Mouse (Mus musculus): ENCODE data around the gene Lmbr1l. TPM values are rescaled to one million over a fixed set of nuclear protein-coding genes. Genes with fewer than 3 reads are reported as not detected.

The Lmbr1l gene
- total and polyA plus RNA-seq, 3 experiments = 7.0 to 17.3 TPM; not detected in 1

- H3K36me3 ChIP-seq (ENCODE audit: control insufficient read depth in 1 of 2, insufficient read depth in 2 of 2, low read length in 2 of 2) = peaks cover 0 to 2% of the 10 kb centered on the region in 2 experiments; a peak in 2 of 4 replicates
- peaks cover under 1 to 8% of the 10 kb centered on the region in 2 experiments; a peak in 3 of 4 replicates for H3K4me1 ChIP-seq (ENCODE audit: control insufficient read depth in 1 of 2, insufficient read depth in 2 of 2, low read length in 2 of 2)
- H3K27ac ChIP-seq (ENCODE audit: control insufficient read depth, low read depth, low read length) = no peak overlapping the region
- no peak overlapping the region for H3K9ac ChIP-seq (ENCODE audit: control insufficient read depth, low read depth, low read length, poor library complexity, severe bottlenecking)
- H3K9me3 ChIP-seq (replicated peaks; ENCODE audit: insufficient read depth, low read length) = no peaks in the 10 kb centered on the region
- no peak overlapping the region for H3K4me3 ChIP-seq (ENCODE audit: control insufficient read depth in 1 of 2, insufficient read depth in 1 of 2, low read depth in 2 of 2, low read length in 2 of 2)
- TF ChIP-seq SMC3 (IDR thresholded peaks at IDR 0.05; ENCODE audit: low read depth, low read length) (no peak), ZC3H11A (IDR thresholded peaks at IDR 0.05; ENCODE audit: low read depth, low read length) (no peak), CTCF (IDR thresholded peaks at IDR 0.05 in 2 of 3, conservative IDR thresholded peaks at IDR 0.05 in 1 of 3; ENCODE audit: control insufficient read depth in 1 of 3, insufficient read depth in 1 of 3, low read depth in 2 of 3, low read length in 3 of 3, poor library complexity in 1 of 3, severe bottlenecking in 1 of 3) (no peak), NELFE (IDR thresholded peaks at IDR 0.05; ENCODE audit: low read depth, low read length) (no peak), MXI1 (IDR thresholded peaks at IDR 0.05; ENCODE audit: low read depth, low read length) (no peak), MEF2A (IDR thresholded peaks at IDR 0.05; ENCODE audit: extremely low read depth, insufficient replicate concordance, low read depth, low read length, poor library complexity, severe bottlenecking) (no peak), UBTF (IDR thresholded peaks at IDR 0.05; ENCODE audit: borderline replicate concordance, insufficient read depth, low read depth, low read length) (no peak), GATA1 (IDR thresholded peaks at IDR 0.05; ENCODE audit: low read depth, low read length) (no peak), ZKSCAN1 (IDR thresholded peaks at IDR 0.05; ENCODE audit: low read depth, low read length) (no peak), NRF1 (IDR thresholded peaks at IDR 0.05; ENCODE audit: insufficient read depth, low read depth, low read length, poor library complexity, severe bottlenecking) (no peak), USF1 (IDR thresholded peaks at IDR 0.05; ENCODE audit: low read depth, low read length) (no peak), MAZ (IDR thresholded peaks at IDR 0.05; ENCODE audit: low read depth, low read length) (no peak), POLR2AphosphoS2 (IDR thresholded peaks at IDR 0.05; ENCODE audit: low read length) (no peak)
- DNase-seq (ENCODE audit: low read depth, low spot score) = no peak
- no peaks in the 10 kb centered on the region; the same call in 1 of the 2 replicates for H3K79me2 ChIP-seq (ENCODE audit: control insufficient read depth, insufficient read depth, low read length, poor library complexity)
- peaks cover 3 to 4% of the 10 kb centered on the region in 2 experiments; a peak in 3 of 4 replicates for H3K27me3 ChIP-seq (ENCODE audit: control insufficient read depth in 1 of 2, insufficient read depth in 2 of 2, low read length in 2 of 2)
These were observed 39.4 kb upstream of the Lmbr1l start for GRCm38 (mm10) chr15:98957475-98957874.

GRCm38 (mm10) chr15:98956000-98956399 is 38.0 kb upstream of the Lmbr1l start:
- H3K79me2 ChIP-seq (ENCODE audit: control insufficient read depth, insufficient read depth, low read length, poor library complexity) = no peaks in the 10 kb centered on the region; the same call in 1 of the 2 replicates
- H3K27me3 ChIP-seq (ENCODE audit: control insufficient read depth in 1 of 2, insufficient read depth in 2 of 2, low read length in 2 of 2) = peaks cover 3 to 4% of the 10 kb centered on the region in 2 experiments; a peak in 3 of 4 replicates
- no peak for DNase-seq (ENCODE audit: low read depth, low spot score)
- no peak overlapping the region for H3K9ac ChIP-seq (ENCODE audit: control insufficient read depth, low read depth, low read length, poor library complexity, severe bottlenecking)
- no peak overlapping the region for H3K4me3 ChIP-seq (ENCODE audit: control insufficient read depth in 1 of 2, insufficient read depth in 1 of 2, low read depth in 2 of 2, low read length in 2 of 2)
- no peak for TF ChIP-seq RAD21 (IDR thresholded peaks at IDR 0.05; ENCODE audit: low read depth, low read length)
- TF ChIP-seq HCFC1 (IDR thresholded peaks at IDR 0.05; ENCODE audit: low read depth, low read length) = no peak
- TF ChIP-seq GATA1 (IDR thresholded peaks at IDR 0.05; ENCODE audit: low read depth, low read length) = no peak
- no peak for TF ChIP-seq CHD1 (IDR thresholded peaks at IDR 0.05; ENCODE audit: low read depth, low read length)
- peaks cover 0 to 9% of the 10 kb centered on the region in 2 experiments; a peak in 2 of 4 replicates for H3K36me3 ChIP-seq (ENCODE audit: control insufficient read depth in 1 of 2, insufficient read depth in 2 of 2, low read length in 2 of 2)
- no peaks in the 10 kb centered on the region for H3K9me3 ChIP-seq (replicated peaks; ENCODE audit: insufficient read depth, low read length)
- H3K4me1 ChIP-seq (ENCODE audit: control insufficient read depth in 1 of 2, insufficient read depth in 2 of 2, low read length in 2 of 2) = peaks cover 4 to 12% of the 10 kb centered on the region in 2 experiments
- no peak overlapping the region for H3K27ac ChIP-seq (ENCODE audit: control insufficient read depth, low read depth, low read length)

Measured in MEL (cell line).